Mouse (Mus musculus) embryonic fibroblast, embryonic 13.5 days (primary cell): ENCODE data around the gene Pogk.

Experiments used
- CTCF ChIP-seq: IDR thresholded peaks from 2 replicates; pipeline ENCODE4 v1.5.1; 2011; ENCODE audit warnings: mild to moderate bottlenecking, control low read depth, low read length, moderate library complexity, borderline replicate concordance; ENCODE audit not compliant: insufficient read depth
- POLR2A ChIP-seq: IDR thresholded peaks from 2 replicates; pipeline ENCODE4 v1.6.1; 2011; ENCODE audit warnings: low read depth, mild to moderate bottlenecking, control low read depth, low read length, moderate library complexity

DNA sequence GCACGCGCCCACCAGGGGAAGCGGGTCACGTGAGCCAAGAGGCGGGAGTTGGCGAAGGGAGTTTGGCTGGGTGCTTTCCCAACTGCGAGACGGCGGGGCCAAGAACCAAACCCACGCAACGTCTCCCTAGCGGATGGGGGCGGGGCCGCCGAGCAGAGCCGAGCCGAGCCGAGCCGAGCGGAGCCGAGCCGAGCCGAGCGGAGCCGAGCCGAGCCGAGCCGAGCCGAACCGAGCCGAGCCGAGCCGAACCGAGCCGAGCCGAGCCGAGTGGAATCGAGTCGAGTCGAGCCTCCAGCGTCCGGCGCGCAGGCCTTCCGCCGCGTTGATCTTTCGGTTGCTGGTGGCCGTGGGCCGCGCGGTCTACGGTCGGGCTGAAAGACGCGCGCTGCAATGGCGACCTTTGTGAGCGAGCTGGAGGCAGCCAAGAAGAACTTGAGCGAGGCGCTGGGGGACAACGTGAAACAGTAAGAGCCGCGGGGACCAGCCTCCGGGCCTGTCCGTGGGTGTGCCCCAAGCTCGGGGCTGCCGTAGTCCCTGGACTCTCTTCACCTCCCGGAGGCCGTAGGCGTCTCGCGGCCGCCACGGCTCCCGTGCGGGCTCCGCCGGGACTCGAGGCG is 30.5 kb downstream of the Pogk start, which contains the start of gene Tada1:
- peak; percentile 84 for TF ChIP-seq POLR2A
- no peak for TF ChIP-seq CTCF
